Mouse (Mus musculus) ES-Bruce4 (cell line): ENCODE data around the gene Doc2b.

ENCODE experiments used
- CTCF ChIP-seq: IDR thresholded peaks from one replicate; pipeline ENCODE4 v1.8.1; 2011; ENCODE audit warnings: low read depth, low read length
- EP300 ChIP-seq: IDR thresholded peaks from 2 replicates; pipeline ENCODE4 v1.6.1; 2011; ENCODE audit warnings: low read depth, low read length; ENCODE audit not compliant: insufficient read depth
- POLR2A ChIP-seq: IDR thresholded peaks from one replicate; pipeline ENCODE4 v1.8.1; 2011; ENCODE audit warnings: low read length; ENCODE audit not compliant: insufficient read depth

DNA sequence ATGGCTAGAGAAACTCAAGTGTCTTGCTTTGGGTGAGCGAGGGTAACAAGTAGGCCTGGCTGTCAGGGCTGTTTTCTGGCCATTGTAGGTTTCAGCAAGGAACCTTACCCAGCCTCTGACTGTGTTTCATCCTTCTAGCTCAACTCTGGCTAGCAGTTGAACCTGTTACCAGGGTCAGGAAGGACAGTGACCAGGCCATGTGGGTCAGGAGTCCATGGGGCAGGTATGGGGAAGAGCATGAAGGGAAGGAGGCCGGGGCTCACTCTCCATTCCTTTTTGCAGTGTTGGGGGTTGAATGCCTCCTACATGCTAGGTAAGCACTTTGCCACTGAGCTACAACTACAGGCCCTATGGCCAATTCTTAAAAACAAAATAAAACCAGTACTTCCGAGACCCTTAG lies 34.5 kb upstream of the Doc2b start:
- TF ChIP-seq CTCF (no peak), POLR2A (no peak), EP300 (no peak)
